Mouse (Mus musculus): ENCODE data around the gene Edc3.
"Not testable (repeated sequence)": the region's sequence is repeated elsewhere in the genome, so short reads cannot be mapped to it uniquely, and the experiment has no call there.

Edc3 gene

DNA sequence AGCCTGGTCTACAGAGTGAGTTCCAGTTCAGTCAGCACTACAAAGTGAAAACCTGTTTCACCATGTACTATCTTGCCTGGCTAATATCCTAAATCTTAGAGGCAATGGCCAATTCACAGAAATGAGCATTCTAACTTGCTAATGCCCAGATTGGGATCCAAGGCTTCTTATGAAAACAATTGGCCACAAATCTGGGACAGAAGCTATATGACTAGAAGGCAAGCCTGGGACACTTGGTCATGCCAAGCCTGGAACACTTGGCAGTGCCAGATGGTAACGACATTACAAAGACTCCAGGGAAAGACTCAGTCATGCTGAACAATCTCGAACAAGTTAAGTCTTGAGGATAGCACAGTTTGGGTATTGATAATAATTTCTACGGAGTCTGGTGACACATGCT is 1.8 kb upstream of the Edc3 start:
- DNase-seq (ENCODE audit: low read depth, low spot score): no peak

DNA sequence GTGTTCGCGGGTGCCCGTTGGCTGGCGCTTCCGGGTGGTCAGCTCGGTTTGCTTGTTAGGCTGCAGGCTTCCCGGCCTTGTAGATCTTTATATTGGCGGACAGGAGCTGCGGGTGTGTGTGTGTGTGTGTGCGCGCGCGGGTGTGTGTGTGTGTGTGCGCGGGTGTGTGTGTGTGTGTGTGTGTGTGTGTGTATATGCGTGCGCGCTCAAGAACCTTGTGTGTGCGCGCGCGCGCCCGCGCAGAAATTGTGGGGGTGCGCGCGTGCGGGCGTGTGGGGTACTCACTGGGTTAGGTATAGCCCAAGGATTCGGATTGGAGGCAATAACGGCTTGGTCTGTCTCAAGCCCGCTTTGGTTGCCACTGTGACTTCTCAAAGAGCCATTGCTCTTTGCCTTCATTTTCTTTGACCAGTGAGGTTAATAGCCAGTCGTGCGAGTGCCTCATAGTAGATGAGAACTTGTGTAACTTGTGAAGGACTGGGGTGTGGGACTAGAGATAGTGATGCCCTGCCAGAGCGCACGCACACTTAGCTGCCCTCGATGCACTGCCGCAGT is 457 bp downstream of the Edc3 start:
- DNase-seq (ENCODE audit: low read depth, low spot score): no peak

DNA sequence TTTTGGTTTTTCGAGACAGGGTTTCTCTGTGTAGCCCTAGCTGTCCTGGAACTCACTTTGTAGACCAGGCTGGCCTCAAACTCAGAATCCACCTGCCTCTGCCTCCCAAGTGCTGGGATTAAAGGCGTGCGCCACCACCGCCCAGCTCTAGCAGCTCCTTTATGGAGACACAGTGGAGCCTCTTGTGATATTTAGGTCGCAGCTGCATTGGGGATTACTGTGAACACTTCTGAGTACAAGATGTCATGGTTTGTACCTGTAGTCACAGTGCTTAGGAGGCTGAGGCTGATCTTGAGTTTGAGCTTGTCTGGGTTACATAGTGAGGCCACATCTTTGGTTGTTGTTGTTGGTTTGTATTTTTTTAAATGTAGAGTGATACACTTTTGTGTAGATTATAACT is 1.9 kb downstream of the Edc3 start:
- not testable (repeated sequence) for DNase-seq (ENCODE audit: low read depth, low spot score)

DNA sequence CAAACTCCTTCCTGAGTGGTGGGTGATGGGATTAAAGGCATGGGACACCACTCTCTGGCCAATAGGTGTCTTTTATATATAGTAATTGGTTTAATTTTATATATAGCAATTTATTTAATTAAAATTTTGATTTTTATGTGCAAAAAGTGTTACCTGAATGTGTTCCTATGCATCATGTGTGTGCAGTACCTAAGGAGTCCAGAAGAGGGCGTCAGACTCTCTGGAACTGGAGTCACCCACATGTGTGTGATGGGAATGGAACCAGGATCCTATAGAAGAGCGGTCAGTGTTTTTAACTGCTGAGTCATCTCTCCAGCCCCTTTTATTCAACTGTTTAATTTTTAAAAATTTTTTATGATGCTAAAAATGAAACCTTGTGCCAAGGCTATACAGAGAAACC is 3.9 kb downstream of the Edc3 start:
- no peak for DNase-seq (ENCODE audit: low read depth, low spot score)

DNA sequence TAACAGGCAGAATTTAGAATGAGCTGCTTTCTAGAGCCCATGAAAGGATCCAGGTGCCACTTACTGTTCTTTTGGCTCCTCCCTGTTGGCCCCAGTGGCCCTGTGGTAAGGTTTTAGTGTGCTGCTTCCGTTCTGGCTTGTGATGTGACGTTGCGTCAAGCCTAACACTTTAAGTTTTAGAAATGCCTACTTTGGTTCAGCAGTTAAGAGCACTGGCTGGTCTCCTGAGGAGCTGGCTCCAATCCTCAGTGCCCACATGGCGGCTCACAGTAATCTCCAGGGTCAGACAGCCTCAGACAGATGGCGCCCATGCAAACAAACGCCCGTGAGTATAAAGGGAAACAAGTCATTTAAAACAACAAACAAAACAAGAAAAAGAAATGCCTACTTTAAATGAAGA is 10.1 kb downstream of the Edc3 start:
- no peak for DNase-seq (ENCODE audit: low read depth, low spot score)

DNA sequence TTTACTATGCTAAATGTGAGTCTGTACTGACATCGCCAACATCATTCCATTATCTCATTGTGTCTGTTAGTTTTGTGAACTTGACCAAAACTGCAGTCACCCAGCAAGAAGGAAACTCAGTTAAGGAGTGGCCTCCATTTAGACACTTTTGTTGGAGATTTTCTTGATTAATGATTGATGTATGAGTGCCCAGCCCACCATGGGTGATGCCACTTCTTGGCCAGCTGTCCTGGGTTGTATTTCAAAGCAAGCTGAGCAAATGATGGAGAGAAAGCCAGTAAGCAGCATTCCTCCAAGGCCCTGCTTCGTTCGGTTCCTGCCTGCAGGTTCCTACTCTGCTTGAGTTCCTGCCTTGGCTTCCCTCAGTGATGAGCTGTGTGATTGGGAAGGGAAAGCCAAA is 12.4 kb downstream of the Edc3 start:
- no peak for DNase-seq (ENCODE audit: low read depth, low spot score)

DNA sequence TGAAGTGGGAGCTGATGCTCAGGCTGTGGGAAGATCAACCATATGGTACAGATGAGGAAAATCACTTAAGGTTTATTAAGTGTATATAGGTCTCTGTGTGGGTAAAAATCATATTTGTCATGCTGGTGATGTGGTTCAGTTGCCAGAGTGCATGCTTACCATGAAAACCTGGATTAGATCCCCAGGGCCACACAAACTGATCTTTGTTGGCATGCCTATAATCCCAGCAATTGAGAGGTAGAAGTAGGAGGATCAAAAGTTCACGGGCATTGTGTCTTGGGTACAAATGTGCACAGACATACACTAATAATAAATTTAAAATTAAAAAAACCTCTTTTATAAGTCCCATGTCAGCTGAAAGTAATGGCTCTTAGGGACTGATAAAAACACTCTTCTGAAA is 14.0 kb downstream of the Edc3 start:
- DNase-seq (ENCODE audit: low read depth, low spot score): no peak

DNA sequence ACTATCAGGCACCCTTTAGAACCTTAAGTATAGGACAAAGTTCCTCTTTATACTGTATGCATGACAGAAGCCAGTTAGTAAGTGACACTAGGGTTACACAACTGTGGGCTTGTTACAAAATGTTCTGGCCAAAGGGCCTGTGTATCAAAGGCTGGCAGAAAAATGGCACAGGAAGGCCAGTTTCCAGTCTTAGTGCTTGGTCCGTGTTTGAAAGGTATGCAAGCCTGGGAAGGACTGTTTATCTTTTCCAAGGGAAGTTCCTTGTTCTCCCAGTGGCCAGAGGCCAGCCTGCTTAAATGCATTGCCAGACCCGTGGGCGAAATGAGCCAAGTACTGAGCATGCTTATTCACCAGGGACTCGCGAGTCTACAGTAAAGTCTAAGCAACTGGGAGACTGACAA is 15.0 kb downstream of the Edc3 start:
- DNase-seq (ENCODE audit: low read depth, low spot score): no peak

DNA sequence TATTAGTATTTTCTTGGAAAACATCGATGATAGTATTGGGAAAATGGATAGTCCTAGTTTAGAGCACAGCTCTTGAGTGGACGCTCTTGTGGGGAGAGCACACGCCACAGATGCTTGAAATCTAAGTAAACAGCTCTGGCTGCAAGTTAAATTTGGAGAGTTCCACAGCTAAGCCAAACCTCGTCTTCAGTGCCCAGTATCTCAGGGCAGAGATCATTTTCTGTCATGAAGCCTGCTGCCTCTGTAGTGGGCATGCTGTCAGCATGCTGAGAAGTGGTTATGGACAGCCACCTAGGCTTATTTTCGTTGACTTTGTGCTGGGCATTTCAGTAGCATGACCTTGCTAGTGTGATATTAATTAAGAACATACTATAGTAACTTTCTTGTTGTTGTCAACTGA is 15.5 kb downstream of the Edc3 start:
- DNase-seq (ENCODE audit: low read depth, low spot score): no peak

DNA sequence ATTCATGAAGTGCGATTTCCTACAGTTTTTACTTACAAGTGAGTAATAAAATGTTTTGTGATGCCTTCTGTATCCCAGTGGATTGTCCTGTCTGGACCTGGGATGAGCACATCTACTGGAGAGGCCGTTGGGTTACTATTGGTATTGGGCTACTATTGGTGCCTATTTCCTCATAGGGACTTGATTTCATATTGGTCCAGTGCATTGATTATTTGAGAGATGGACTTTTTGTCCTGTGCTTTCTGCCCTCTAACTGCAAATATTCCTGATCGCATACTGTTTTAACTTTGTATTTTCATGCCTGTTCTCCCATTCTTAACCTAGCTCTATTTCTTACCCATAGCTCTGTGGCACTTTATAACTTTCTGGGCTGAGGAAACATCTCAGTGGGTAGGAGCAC is 16.4 kb downstream of the Edc3 start:
- DNase-seq (ENCODE audit: low read depth, low spot score): no peak

DNA sequence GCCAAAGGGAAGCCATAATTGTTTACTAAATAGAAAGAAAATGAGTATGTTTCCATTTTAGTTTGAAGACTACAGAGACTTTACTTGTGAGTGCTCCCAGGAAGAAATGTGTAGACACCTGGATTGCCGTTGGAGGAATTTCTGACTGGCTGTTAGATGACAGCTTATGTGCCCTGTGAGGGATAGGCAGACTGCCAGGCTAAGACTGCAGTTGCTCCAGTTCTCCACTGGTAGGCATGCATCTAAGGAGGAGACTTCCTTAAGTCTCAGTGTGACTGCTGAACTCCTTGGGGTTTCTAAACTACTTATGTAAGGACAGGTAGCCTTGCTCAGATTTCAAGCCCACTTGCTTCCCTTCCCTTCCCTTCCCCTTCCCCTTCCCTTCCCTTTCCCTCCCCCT is 20.0 kb downstream of the Edc3 start:
- DNase-seq (ENCODE audit: low read depth, low spot score): no peak

DNA sequence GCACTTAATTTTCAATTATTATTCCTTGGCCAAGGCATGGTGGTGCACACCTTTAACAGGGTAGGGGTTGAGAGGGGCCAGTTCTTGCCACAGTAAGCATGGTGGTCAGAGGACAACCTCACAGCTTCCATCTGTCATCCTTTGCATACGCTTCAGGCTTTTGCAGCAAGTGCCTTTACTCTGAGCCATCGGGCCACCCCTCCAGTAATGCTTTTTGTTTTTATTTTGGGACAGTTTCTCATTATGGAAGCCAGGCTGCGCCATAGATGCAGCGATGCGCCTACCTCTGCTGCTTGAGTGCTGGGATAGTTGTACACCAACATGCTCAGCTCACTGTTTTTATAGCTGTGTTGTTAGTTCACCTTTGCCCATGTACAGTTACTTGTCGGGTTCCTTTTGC is 25.3 kb downstream of the Edc3 start:
- DNase-seq (ENCODE audit: low read depth, low spot score): no peak

DNA sequence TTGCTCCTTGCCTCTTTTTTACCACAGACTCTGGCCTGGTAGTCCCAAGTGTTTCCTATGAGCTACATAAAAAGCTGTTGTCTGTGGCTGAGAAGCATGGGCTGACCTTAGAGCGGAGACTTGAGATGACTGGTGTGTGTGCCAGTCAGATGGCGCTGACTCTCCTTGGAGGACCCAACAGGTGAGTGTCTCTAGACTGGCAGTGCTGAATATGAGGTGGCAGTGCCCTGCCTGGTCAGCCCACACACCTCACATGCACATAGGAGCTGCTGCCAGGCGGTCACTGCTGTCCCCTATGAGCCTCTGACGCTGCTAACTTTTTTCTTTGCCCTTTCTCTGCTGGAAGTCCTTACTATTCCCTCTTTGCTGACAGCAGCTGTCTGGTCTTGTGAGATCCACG is 31.5 kb downstream of the Edc3 start:
- no peak for DNase-seq (ENCODE audit: low read depth, low spot score)

DNA sequence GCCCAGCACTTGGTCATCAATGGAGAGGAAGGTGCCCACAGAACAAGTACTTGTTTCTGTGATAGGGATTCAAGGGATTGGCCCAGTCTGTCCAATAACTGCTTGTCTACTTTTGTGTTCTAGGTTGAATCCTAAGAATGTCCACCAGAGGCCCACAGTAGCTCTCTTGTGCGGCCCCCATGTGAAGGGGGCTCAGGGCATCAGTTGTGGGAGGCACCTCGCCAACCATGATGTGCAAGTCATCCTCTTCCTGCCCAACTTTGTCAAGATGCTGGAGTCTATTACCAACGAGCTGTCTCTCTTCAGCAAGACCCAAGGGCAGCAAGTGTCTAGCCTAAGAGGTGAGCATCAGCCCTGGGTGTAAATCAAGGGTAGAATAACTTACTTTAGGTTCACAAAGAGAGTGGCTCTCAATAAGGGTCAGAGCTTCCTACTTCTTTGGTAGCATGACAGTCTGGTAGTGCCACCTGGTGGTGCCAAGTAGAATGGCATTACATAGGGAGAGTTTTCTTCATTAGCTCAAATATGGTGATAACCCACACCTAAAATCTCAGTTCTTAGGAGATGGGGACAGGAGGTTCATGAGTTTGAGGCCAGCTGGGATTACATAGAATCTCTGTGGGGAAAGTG is 36.2 kb downstream of the Edc3 start:
- peak; percentile 44 for DNase-seq (ENCODE audit: low read depth, low spot score)

DNA sequence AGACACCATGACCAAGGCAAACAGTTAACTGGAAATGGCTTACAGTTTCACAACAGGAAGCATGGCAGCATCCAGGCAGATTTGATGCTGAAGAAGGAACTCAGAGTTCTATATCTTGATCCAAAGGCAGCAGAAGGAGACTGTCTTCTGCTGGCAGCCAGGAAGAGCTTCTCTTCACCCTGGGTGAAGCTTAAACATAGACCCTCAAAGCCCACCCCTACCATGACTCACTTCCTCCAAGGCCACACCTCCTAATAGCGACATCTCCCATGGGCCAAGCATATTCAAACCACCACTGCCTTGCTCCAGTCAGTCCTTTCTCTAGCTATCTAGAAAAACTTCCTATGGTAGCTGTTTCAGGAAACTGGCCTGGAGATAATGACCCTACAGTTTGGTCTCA is 38.7 kb downstream of the Edc3 start:
- DNase-seq (ENCODE audit: low read depth, low spot score): no peak

DNA sequence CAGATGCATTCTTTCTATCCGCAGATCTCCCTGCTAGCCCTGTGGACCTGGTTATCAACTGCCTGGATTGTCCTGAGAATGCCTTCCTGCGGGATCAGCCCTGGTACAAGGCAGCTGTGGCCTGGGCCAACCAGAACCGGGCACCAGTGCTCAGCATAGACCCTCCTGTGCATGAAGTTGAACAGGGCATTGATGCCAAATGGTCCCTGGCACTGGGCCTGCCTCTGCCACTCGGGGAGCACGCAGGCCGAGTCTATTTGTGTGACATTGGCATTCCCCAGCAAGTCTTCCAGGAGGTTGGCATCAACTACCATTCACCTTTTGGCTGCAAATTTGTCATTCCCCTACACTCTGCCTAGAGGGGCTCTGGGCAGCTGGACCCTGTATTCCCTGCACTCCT is 39.8 kb downstream of the Edc3 start:
- no peak for DNase-seq (ENCODE audit: low read depth, low spot score)

DNA sequence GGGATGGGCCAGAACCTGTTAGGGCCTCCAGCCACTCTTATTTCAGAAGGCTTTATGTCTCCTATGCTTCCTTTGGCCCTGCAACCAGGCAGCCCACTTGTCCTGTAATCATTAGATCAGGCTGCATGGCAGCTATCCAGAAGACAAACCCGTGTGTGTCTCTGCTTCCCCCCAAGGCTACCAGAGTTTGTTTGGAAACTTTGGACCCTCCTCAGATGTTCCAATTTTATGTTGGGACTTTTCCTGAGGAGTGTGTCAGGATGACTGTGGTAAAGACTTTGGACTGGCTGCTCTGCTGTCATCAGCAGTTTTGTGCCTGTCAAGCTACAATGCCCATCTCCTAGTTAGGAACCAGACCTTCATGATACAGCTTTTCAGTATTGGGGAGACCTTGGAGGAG is 40.5 kb downstream of the Edc3 start:
- DNase-seq (ENCODE audit: low read depth, low spot score): no peak

DNA sequence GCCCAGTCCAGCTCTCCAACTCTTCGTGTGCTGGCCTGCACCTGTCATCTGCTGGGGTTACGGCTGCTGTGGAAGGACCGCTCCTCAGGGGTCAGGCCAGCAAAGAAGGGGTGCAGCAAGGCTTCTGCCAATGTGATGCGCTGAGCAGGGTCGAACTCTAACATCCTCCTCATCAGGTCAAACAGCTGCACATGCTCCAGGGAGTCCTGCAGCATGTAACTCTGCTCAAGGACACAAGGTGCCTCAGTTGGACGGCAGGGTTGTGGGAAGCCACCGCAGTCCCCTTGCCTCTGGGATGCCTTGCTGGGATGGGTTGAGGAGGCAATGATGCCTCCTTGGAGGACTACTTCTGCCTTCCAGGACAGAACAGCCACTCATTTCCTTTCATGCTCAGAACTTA is 42.6 kb downstream of the Edc3 start:
- no peak for DNase-seq (ENCODE audit: low read depth, low spot score)

DNA sequence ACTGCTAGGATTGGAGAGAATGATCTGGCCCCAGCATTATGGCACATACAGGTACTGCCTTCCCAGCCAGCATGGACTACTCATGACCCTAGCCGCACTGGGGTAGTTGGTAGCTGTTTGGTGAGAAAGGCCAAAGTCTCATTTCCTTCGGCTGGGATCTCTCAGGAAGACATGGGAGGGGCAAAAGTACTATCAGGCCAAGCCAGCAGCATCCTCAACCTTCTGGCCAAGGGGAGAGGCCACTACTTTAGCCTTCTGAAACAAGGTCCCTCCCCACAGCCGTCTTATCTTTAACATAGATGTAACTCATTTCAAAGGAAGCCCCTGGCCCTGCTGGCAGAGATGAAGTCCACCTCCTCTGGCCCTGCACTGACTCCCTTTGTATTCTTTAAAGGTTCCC is 49.2 kb downstream of the Edc3 start:
- no peak for DNase-seq (ENCODE audit: low read depth, low spot score)

DNA sequence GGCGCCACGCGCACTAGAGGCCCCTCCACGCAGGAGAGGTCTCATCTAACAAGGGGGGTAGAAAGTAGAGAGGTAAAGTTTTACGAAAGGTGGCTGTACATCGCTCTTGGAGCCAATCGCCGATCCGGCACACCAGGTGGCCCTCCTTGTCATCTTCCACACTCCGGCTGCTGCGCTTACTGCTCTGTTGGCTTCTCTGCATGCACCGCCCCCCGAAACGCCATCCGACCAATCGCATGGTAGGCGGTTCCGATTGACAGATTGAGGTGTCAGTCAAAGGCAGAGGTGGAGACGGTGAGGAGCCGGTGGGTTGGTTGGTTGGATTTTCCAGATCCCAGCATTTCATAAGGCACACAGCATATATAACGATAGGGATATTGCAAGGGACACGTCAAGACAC is 50.2 kb downstream of the Edc3 start:
- no peak for DNase-seq (ENCODE audit: low read depth, low spot score)

DNA sequence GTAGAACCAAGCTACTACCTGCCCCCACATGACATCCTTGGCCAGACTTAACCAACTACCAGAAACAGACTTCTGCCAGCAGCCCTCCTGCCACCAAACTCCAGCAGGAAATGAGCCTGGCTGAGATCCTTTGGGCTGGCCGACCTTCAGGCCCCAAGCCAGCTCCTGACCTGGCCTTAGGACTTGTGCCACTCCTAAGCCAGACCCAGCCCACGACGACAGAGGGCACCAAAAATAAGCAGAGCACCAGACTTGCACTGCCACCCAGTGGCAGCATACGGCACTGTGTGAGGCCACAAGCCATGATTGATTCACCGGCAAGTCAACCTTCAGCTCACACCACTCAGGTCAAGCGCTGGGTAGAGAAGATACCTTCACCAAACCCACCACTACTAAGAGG is 50.9 kb downstream of the Edc3 start:
- DNase-seq (ENCODE audit: low read depth, low spot score): no peak

DNA sequence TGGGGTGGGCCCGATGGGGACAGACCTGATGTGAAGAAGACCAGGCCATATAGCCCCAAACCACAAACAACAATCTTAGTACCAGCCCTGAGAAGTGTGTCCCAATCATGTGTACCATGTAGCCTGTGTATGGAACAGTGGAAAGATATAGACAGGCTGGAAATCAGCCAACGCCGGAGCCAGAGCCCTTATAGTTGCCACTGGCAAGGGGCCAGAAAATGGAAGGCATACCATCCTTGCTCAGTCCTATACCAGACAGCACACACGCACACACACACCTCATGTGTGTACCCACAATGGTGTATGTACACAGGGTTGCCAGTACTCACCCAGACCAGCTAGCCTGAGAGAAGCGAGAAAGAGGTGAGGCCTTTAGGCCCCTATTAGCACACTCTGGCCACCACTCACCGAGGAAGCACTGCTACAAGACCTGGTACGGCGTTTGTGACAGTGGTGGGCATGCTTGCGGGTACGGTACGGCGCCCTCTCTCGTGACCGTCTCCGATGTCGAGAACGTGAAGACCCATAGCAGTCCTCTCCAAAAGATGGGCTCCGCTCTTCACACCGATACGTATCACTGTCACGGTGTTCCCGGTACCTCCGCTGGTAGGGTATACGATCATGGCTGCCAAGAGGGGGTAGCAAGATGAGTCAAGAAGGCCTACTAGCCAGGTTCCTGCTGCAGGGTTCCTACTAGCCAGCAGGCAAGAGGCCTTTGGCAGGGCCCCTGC is 52.2 kb downstream of the Edc3 start:
- no peak for DNase-seq (ENCODE audit: low read depth, low spot score)
